Mouse (Mus musculus): ENCODE measurements around the gene Apol8.
"Not testable (repeated sequence)": the region's sequence is repeated elsewhere in the genome, so short reads cannot be mapped to it uniquely, and the experiment has no call there.

The Apol8 gene

DNA sequence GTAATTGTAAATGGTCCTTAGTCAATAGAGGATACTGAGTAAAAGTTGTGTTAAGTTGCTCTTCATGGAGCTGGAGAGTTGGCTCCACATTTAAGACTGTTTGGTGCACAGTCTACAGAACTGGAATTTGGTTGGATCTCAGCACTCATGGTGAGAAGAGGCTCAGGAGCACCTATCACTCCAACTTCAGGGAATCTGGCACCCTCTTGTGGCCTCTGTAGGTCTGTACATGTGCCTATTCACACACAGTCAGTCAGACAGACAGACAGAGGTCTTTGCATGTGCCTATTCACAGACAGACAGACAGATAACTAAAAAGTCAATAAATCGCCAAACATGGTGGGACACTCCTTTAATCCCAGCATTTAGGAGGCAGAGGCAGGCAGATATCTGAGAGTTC is 6.3 kb downstream of the Apol8 start:
- no peak for DNase-seq (ENCODE audit: low spot score)

DNA sequence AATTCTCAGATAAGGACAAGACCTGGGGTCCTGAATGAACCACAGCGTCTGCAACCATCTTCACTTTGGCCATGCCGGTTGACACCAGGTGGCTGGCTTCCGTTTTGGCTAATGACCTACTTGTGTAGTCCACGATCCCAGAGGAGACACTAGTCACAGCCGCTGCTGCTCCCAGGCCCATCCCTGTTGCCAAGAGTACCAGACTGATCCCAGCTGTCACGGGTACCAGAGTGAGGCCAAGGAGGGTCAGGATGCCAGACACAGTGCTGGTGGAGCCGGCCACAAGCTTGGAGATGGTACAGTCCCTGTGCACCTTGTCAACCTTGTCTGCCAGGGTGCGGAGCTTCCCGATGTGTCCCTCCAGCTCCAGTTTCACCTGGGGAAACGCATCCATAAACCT is 7.1 kb downstream of the Apol8 start:
- DNase-seq (ENCODE audit: low spot score): no peak

DNA sequence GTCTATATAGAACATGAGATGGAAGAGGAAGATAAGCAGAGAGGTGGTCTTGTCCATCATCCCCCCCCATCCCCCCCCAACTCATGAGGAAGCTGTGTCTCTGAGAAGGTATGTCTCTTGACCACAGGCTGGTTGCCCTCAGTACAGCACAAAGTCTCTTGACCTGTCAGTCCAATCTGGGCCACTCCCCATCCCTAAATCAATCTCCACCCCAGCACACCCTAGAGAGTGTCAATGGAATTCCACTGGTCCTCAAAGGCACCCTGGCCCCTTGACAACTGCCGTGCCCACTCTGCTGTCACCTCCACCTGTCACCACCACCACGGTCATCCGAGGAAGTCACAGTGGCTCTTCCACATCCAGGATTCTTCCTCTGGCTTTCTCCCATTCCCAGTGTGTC is 8.4 kb downstream of the Apol8 start:
- DNase-seq (ENCODE audit: low spot score): no peak

DNA sequence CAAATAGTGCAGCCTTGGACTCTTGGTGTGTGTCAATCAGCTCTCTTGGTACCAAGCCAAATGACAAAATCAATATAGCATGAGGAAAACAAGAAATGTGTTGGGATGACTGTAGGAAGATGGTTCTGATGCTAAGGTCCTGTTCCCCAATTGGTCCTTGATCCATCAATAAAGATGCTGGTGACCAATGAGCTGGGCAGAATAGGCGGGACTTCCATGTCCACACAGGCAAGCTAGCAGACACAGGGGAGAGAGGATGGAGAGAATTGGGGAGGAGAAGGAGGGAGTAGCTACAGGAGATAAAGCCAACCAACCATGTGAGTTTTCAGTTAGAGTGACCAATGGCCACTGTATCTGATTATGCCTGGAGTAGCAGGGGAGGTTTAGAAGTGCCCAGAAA is 10.5 kb downstream of the Apol8 start:
- DNase-seq (ENCODE audit: low spot score): no peak

DNA sequence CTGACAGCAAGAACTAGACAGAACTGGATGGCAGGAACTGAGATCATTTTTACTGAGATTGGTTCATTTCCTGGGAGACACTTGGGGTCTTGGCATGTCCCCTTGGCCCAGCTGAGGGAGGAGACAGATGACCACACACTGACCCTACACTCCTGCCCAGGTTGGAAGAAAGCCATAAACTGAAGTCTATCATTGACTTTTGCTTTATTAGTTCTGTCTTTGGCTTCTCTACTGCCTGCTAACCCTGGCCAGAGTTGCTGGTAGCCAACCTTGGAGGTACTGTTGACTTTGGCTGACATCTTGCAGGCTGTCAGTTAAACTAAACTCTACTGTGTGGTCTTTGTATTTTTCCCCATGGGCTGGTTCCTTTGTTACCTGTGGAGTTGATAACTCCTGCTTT is 11.7 kb downstream of the Apol8 start:
- no peak for DNase-seq (ENCODE audit: low spot score)

DNA sequence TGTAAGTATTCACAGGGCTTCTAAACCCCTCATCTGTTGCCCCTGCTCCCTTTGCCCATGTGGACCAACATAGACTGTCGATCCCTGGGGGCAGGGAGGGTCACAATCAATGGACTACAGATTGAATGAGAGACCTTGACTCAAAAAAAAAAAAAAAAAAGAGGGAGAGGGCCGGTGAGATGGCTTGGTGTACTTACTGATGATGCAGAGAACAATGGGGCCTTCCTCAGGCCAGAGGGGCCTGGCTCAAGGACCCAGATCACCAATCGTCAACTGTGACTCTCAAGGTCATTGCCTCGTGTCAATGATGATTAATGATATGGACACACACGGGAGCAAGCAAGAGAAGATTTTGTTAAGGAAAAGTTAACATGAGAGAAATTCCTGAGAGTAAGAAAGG is 12.2 kb downstream of the Apol8 start:
- DNase-seq (ENCODE audit: low spot score): no peak

DNA sequence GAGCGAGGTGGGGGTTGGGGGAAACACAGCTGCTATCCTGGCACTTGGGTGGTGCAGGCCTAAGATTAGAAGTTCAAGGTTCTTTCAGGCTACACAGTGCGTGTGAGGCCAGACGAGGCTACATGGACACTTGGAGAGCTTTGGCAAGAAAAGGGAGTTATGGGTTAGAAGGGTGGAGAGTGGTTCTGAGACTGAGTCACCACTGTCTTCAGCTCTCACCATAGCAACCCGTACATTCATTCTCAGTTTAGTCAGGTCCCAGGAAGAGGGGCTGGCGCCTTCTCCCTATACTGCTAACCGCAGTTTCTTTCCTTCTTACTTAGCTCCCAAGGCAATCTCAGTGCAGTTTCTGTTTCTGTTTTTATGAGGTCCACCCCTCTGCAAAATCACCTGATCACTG is 15.2 kb downstream of the Apol8 start:
- not testable (repeated sequence) for DNase-seq (ENCODE audit: low spot score)

DNA sequence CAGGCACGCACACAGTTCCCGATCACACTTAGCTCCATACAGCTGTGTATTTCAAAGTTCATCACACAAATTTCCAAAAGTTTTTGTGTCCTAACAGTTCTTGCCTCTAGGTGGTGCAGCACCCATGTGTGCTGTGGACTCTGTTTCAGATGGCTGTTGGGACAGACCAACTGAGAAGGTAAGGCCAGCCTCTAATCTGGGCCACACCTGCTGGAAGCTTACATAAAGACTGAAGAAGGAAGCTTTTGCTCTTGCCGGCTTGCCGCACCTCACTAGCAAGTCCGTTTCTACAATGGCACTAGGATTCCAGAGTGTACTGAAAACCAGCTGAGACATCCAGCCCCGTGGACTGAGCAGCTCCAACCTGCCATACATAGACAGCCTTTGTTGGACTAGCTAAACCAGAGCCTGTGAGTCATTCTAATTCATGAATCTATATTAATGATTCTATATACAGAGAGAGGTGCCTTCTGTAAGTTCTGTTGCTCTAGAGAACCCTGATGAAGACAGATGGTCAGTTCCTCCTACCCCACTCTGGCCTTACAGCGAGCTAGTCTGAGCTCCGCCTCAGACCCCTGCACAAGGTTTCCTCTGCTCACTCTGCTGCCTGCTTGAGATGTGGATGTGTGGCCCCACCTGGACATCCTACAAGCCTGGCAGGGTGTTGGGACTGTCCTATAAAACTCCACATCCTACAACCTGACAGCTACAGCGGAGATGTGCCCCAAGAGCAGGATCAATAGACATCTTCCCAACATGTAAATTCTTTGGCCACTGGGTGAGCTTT is 16.1 kb downstream of the Apol8 start:
- no peak for DNase-seq (ENCODE audit: low spot score)

DNA sequence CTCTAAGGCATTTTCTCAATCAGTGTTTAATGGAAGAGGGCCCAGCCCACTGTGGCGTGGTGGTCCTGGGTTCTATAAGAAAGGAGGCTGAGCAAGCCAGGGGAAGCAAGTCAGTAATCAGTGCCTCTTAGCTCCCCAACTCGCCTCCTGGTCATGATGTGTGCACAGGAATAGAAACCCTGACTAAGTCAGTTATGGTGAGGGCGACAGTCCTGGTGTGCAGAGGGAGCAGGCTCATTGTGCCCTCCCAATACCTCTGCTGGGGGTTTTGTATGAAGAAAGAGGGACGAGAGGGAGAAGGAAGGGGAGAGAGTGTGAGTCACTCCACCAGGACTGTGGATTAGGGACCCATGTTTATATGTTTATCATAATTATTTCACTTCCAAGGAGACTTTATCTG is 22.9 kb downstream of the Apol8 start:
- DNase-seq (ENCODE audit: low spot score): not testable (repeated sequence)

DNA sequence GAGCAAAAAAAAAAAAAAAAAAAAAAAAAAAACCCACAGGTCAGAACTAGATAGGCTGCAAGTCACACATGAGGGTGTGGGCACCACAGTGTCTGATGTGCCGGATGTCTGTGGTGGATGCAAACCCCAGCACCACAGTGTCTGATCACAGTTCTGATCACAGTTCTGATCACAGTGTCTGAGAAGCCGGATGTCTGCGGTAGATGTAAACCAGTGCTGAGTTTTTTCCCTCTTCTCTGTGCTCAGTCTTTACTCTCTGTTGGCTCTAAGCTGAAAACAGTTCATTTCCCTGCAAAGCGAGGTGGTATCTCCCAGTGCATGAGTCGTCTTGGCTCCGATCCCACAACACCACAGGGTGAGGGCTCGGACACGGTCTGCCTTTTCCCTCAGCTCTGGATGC is 23.4 kb downstream of the Apol8 start:
- DNase-seq (ENCODE audit: low spot score): not testable (repeated sequence)

DNA sequence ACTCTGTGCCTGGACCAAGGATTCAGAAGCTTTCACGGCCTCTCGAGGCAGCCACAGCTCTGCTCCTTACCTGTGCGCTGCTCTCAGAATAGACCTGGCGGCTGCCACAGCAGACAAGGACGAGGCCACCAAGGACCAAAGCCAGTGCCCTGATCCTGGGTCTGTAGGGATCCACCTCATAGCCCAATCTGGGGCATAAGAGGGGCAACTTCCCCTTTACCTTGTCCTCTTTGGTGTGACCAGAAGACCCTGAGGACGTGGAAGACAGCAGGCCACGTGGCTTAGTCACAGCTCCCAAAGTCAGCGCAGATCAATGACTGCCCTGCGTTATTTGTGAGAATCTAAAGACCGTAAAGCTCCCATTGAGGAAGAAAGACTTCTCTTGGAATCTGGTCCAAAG is 24.0 kb downstream of the Apol8 start:
- not testable (repeated sequence) for DNase-seq (ENCODE audit: low spot score)

DNA sequence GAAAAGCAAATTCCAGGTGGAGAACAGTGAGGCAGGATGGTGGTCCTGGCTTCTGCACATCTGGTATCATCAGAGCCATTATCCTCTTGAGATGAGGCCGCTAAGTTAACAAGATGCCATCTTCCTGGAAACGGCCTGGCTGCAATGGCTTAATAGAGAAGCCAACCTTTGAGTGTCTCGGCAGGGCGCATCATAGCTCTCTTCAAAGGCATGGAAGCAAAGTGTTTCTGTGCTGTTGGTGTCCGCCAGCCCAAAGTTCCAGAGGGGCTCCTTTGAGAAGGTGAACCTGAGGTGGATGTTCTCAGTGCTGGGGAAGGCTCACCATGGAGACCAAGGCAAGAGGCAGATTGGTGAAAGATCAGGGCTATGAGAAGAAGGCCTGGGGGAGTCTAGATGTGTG is 25.2 kb downstream of the Apol8 start:
- DNase-seq (ENCODE audit: low spot score): no peak

DNA sequence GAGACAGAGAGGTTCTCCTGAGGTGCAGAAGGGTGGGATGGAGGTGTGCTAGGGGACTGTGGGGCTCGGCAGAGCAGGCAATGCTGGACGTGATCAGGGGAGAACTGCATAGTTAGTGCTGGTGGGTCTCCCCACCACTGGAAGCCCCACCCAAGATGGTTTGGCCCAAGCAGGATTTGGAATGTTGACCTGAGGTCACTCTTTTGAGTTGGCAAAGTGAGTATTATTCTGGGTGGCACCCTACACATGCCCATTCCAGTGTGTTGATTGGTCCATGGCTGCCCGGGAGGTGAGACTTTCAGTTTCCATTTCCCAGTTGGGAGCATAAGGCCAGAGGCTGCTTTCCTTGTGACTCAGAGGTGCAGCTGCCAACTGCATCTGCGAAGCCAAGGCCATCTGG is 28.1 kb downstream of the Apol8 start, which contains the start of gene Apol9b:
Apol9b (plus strand) TSS at position 301 of the 400 bp plus-strand sequence.
- not testable (repeated sequence) for DNase-seq (ENCODE audit: low spot score)

DNA sequence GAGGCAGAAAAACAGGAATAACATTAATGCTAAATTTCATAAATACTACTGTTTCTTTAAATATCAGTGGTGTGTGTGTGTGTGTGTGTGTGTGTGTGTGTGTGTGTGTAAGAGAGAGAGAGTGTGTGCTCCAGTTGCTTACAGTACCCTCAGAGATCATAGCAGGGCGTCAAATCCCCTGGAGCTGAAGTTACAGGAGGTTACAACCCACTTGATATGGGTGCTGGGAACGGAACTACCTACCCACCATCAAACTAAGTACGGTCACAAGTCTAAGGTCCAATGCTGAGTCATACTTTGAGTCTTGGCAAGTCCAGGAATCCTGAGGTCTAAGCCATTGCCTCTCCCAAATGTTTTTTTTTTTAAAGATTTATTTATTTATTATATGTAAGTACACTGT is 29.1 kb downstream of the Apol8 start:
- not testable (repeated sequence) for DNase-seq (ENCODE audit: low spot score)

DNA sequence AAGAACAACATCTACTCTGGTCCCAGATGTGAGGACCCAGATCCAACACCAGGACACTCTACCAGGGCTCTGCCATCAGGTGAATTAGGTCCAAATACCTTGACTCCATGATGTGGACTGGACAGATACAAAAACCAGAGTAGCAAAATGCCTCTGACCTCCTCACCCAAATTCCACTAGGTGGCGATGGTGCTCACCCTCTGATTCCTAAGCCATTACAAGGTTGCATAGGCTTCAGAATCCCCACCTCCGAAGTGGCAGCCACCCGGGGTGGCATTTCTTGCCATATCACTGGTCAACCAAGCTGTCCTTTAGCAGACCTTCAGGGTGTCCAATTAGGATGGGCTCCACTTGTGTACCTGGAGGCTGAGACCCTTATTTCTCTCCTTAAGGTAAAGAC is 29.7 kb downstream of the Apol8 start:
- DNase-seq (ENCODE audit: low spot score): not testable (repeated sequence)

DNA sequence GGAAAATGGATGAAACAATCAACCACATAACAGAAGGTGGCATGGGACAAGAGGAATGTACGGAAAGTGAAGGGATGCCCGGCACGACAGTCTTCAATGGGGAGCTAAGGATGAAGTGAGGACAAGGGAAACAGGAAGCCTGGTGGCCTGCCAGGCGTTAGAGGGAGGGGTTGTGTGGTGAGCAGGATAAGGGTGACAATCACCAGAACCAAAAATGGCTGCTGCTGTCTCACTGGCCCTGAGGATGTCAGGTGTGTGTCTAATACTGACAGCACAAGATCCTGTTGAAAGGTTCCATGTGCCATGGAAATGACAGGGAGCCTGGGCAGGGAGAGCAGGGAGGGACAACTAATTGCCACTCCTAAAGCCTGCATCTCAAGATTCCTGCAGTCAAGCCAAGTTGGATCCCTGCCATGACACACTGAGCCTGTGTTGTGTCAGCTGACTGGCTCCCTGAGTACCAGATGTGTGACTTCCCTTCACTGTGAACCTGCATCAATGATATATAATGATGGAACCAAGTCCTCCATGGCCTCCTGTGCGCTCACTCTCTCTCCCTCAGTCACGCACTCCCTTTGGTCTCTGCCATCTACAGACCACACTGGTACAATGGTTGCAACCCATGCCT is 31.3 kb downstream of the Apol8 start:
- DNase-seq (ENCODE audit: low spot score): not testable (repeated sequence)

DNA sequence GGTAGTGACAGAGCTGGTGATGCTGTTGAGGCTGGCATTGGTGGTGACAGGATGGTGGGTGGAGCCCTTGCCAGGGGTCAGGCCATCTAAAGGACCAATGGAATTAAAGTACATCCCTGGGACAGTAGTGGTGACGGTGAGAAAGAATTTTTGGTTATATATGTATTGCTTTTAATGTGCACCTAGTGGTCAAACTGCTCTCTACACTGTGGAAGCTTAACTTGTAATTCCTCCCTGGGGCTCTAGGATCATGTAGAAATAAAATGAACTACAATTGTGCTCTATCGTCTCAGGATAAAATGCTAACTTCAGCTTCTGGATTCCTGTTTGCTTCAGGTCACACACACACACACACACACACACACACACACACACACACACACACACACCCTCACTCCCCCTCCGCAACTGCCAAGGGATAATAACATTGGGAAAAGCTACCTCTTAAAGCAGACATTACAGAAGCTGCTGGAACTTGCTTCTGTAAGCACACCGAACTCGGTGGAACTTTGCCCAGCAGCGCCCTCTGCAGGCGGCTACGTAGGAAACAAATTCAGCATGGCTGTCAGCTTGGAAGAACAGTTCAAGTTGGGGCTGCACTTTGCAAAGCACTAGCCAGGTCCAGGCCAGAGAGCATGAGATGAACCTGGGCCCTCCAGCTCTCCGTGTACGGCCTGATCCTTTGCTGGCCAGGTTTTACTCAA is 32.4 kb downstream of the Apol8 start:
- DNase-seq (ENCODE audit: low spot score): not testable (repeated sequence)

DNA sequence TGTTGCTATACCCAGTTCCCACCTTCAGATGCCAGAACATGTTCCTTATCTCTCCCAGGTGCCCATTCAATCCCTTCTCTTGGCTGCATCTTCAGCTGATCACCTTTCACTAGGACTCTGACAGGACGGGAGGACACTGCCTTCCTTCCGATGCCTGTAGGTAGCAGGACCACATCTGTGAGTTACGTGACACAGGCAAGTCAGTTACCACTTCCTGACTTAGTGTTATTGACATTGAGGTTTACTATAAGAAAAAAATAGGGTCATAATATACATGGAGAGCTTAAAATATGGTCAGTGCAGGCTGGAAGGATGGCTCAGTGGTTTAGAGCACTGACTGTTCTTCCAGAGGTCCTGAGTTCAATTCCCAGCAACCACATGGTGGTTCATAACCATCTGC is 35.3 kb downstream of the Apol8 start:
- not testable (repeated sequence) for DNase-seq (ENCODE audit: low spot score)

DNA sequence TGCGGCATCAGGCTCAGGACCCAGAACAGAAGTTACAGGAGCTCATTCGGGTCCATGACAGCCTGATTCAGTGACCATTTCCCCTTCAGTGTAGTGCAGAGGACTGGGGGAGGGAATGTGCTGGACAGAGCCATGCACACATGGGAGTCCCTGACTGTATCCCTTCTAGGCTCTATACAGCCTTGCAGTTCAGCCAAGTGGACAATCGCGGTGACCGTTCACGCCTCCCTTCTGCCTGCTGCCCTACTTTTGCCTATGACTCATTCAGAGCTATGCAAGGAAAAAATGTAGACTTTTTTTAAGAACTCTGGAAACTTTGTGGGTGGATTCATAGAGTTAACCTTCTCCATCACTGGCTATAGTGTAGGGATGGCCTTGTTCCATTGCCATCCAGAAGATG is 38.6 kb downstream of the Apol8 start:
- not testable (repeated sequence) for DNase-seq (ENCODE audit: low spot score)

DNA sequence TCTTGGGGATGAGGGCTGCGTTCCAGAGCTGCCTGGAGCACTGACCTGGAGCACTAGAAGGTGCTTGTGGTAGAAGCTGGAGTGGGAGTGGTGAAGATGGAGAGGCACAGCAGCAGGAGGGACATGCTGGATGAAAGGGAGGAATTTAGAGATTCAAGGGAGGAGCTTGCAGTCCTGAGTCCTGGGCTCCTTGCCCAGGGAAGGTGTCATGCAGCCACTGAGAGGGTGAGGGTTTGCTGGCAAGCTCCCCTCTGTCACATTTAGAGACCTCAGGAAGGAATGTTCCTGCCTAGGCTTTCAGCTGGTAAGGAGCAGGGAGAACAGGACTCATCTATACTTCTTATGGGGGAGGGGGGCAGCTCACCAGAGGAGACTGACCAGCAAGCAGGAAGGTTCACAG is 47.9 kb downstream of the Apol8 start:
- not testable (repeated sequence) for DNase-seq (ENCODE audit: low spot score)

DNA sequence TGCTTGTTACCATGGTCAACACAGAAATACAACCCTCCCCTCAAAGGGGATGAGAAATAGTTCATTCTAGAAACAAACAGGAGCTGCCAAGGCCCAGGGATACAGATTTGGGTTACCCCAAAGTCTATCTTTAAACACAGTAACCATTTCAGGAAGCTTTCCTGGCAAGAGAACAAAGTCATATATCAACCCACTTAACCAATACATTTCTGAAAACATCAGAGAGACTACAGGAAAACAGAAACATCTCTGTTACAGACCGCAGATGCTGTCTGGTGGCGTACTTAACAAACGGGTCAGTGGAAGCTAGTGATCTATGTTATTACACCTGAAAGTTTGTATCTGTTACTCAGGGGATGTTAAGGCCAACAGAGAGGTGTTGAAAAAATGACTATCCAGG is 51.5 kb downstream of the Apol8 start:
- not testable (repeated sequence) for DNase-seq (ENCODE audit: low spot score)

DNA sequence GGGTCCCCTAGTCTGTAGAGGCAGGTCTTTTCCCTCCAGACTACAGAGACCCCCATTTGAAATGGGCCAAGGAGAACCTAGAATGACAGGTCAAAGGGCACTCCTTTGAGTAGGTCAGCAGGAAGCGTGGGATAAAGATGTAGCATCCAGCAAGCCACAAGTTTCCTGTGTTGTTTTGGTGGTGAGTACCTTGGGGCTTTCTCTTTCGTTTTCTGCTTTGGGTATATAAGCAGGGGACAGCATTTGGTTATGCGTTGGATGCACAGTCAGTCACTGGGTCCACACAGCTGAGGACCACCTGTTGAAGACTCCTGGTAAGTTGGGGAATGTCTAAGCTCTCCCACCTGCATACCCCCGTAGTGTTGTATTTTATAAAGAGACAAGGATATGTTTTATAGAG is 58.1 kb downstream of the Apol8 start, which contains the start of gene Apol7e:
Apol7e (plus strand) TSS at position 202 of the 400 bp plus-strand sequence.
- not testable (repeated sequence) for DNase-seq (ENCODE audit: low spot score)

All from urinary bladder, postnatal 25 days (tissue).